Mouse (Mus musculus): Measurements from ENCODE around the gene Anks6. TPM values are rescaled to one million over a fixed set of nuclear protein-coding genes. Genes with fewer than 3 reads are reported as not detected.

The Anks6 gene
- total and polyA plus RNA-seq, 2 experiments from 2014 or later: 3.0 to 11.1 TPM

DNA sequence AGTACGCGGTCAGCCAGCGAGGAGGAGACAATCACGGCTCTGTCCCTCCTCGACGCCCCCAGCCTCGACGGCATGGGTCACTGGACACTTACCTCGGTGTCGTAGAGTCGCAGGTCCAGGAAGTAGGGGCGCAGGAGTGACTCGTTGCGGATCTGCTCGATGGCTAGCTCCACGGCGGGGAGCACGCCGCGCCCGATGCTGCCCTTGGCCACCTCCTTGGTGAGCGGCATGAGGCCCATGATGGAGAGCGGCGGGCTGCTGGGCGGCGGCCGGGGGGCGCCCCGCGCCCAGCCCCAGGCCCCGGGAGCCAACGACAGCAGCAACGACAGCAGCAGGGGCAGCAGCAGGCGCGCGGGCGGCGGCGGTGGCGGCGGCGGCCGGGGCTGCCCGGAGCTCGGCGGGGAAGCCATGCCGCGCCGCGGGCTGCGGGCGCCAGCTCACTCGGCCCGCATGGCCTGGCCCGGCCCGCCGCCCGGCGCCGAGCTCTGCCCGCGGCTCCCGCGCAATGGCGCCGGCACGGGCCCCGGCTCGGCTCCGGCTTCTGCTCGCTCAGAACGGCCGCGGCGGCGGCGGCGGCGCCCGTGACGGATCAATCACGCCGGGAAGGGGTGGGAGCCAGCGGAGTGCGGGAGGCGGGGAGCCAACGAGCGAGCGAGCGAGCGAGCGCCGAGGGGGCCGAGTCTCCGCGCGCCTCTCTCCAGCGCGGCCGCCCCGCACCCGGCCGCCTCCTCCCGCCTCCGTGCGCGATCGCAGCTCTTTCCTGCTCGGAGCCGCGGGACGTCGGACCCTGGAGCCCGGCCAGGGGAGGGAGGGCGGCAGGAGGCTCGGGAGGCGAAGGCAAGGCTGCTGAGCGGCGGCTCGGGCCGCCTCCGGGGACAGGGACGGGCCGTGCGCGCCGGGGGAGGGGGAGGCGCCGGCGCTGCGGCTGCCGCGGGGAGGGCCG is 65.9 kb downstream of the Anks6 start, which contains the start of gene Gabbr2:
Gene Gabbr2 (minus strand): TSS at position 858 of the 943 bp plus-strand sequence.
- peak; percentile 82 for DNase-seq (ENCODE audit: low spot score)
- Histone ChIP-seq H3K4me1 (ENCODE audit: insufficient read depth, low read length) (peaks cover 17% of the 10 kb centered on the region; the same call in 1 of the 2 replicates), H3K36me3 (ENCODE audit: insufficient read depth, low read length) (no peaks in the 10 kb centered on the region), H3K9me3 (ENCODE audit: low read length) (no peaks in the 10 kb centered on the region), H3K9ac (replicated peaks; ENCODE audit: low read length) (peak within 1 kb of the TSS; percentile 80), H3K27ac (peak within 1 kb of the TSS; percentile 88), H3K27me3 (ENCODE audit: insufficient read depth, low read length) (no peaks in the 10 kb centered on the region; the same call in 1 of the 2 replicates), H3K4me3 (ENCODE audit: low read length) (peak within 1 kb of the TSS; percentile 68), H3K4me2 (ENCODE audit: low read depth, low read length) (peak within 1 kb of the TSS; percentile 78)
- ATAC-seq: peak; percentile 79
- TF ChIP-seq CTCF (IDR thresholded peaks at IDR 0.05; ENCODE audit: low read depth): no peak
- WGBS: 7% methylated on average over 86 of the region's 134 CpGs

DNA sequence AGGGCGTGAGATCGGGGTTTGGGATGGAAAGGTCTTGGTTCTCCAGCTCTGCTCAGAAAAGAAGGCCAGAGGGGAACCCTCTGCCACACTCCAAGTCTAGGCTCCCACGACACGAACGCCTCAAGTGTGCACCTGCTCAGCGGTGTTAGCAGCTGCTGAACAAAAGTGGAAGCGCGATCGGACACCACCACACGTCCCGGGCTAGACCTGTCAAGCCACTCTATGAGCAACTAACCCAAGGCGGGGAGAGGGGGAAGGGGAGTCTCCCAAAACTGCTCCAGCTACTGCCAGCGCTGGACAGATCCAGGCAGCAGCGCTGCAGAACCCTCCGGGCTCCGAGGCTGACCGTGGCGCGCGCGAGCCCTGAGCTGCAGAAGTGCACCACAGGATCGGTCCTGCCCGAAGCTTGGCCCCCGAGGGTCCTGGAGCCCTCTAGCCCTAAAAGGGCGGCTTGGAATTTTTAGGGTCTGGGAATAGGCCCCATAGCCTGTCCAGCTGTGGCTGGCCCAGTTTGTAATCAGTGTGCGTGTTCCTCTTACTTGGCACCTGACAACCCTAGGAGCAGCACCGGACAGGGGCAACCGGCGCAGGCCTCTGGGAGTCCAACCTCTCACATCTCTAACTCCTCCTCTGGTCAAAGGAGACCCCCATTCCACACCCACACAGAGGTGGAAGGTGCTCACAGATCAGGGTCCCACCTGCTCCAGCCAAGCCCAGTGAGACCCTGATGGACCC is 66.8 kb downstream of the Anks6 start:
- H3K4me2 ChIP-seq (ENCODE audit: low read depth, low read length): peak overlapping the region; percentile 78

DNA sequence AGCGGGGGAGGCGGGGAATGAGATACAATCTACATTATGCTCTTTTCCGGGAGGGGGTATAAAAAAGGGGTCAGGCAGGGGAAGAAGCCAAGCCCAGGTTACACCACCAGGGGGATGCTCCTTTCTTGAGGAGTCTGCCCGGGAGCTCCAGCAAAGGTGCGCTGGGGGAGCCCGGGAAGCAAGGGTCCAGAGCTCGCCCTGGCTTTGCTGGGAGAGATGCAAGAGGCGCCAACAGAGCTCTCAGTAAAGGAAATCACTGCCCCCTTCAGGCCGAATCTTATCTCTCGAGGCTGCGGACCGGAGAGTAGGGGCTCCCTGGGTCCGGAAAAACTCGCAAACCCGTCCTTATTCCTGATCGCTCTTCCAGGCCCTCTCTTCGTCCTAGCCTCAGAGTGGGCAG is 67.4 kb downstream of the Anks6 start:
- peak overlapping the region; percentile 78 for H3K4me2 ChIP-seq (ENCODE audit: low read depth, low read length)
- H3K27me3 ChIP-seq (ENCODE audit: insufficient read depth, low read length): no peaks in the 10 kb centered on the region; the same call in 1 of the 2 replicates
- peak; percentile 75 for TF ChIP-seq CTCF (IDR thresholded peaks at IDR 0.05; ENCODE audit: low read depth)
- ATAC-seq (peak; percentile 42), DNase-seq (ENCODE audit: low spot score) (peak; percentile 94)
- H3K4me3 ChIP-seq (ENCODE audit: low read length): peak overlapping the region; percentile 68
- H3K4me1 ChIP-seq (ENCODE audit: insufficient read depth, low read length): peaks cover 17% of the 10 kb centered on the region; the same call in 1 of the 2 replicates
- no peaks in the 10 kb centered on the region for H3K36me3 ChIP-seq (ENCODE audit: insufficient read depth, low read length)
- peak overlapping the region; percentile 80 for H3K9ac ChIP-seq (replicated peaks; ENCODE audit: low read length)
- under 1% methylated on average over 17 of the region's 17 CpGs for WGBS
- H3K27ac ChIP-seq: peak overlapping the region; percentile 88
- no peaks in the 10 kb centered on the region for H3K9me3 ChIP-seq (ENCODE audit: low read length)

More for the DNA sequence above, 66.8 kb downstream of the Anks6 start:
- Histone ChIP-seq H3K9me3 (ENCODE audit: low read length) (no peaks in the 10 kb centered on the region), H3K9ac (replicated peaks; ENCODE audit: low read length) (peak overlapping the region; percentile 80), H3K4me3 (ENCODE audit: low read length) (peak overlapping the region; percentile 68), H3K27me3 (ENCODE audit: insufficient read depth, low read length) (no peaks in the 10 kb centered on the region; the same call in 1 of the 2 replicates), H3K4me1 (ENCODE audit: insufficient read depth, low read length) (peaks cover 17% of the 10 kb centered on the region; the same call in 1 of the 2 replicates), H3K27ac (peak overlapping the region; percentile 88), H3K36me3 (ENCODE audit: insufficient read depth, low read length) (no peaks in the 10 kb centered on the region)
- ATAC-seq (peak; percentile 48), DNase-seq (ENCODE audit: low spot score) (peak; percentile 48)
- no peak for TF ChIP-seq CTCF (IDR thresholded peaks at IDR 0.05; ENCODE audit: low read depth)
- WGBS: 2% methylated on average over 29 of the region's 29 CpGs

DNA sequence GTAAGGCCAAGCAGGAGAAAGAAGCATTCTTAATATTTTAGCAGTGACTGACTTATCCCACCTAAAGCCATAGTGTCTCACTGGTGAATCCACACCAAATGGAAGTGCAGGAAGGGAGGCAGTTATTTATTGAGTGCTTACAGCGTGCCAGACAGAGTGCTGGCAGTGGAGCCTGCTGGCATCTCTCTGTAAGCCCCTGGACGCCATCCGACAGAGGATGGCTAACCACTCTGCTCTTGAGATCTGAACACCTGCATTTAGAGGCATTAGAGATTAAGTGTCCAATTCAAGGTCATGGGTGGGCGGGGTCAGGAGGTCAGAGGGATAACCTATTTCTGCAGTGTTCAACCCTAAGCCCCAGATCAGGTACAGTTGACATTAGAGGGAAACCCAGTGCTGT is 68.4 kb downstream of the Anks6 start:
- 50% methylated on average over 4 of the region's 4 CpGs for WGBS
- ATAC-seq: no peak
- Histone ChIP-seq H3K9ac (replicated peaks; ENCODE audit: low read length) (peak overlapping the region; percentile 80; the same call in 1 of the 2 replicates), H3K36me3 (ENCODE audit: insufficient read depth, low read length) (no peaks in the 10 kb centered on the region), H3K27ac (0 out of 2 replicates have a peak overlapping the region, but pooled peaks have one; percentile 15), H3K27me3 (ENCODE audit: insufficient read depth, low read length) (no peaks in the 10 kb centered on the region; the same call in 1 of the 2 replicates), H3K4me1 (ENCODE audit: insufficient read depth, low read length) (peaks cover 17% of the 10 kb centered on the region; the same call in 1 of the 2 replicates), H3K4me2 (ENCODE audit: low read depth, low read length) (peak overlapping the region; percentile 78), H3K4me3 (ENCODE audit: low read length) (peak overlapping the region; percentile 68), H3K9me3 (ENCODE audit: low read length) (no peaks in the 10 kb centered on the region)
- no peak for DNase-seq (ENCODE audit: low spot score)
- TF ChIP-seq CTCF (IDR thresholded peaks at IDR 0.05; ENCODE audit: low read depth): no peak

DNA sequence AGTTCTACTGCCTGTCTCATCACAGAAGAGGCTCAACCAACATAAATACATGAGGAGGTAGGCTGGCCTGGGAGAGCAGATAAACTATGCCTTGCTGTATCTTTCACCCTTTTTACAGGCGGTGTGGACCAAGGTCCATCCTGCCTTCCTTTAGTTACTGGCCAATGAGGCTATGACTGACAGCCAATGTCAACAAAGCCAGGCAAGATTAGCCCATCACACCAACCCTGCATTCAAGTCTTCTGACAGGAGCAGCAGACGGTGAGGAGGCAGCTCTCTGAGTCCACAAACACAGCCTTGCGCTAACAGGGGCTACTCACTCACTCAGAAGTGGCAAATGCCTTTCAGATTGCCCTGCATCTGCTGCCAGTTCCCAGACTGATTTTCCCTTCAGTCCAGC is 69.0 kb downstream of the Anks6 start:
- H3K27me3 ChIP-seq (ENCODE audit: insufficient read depth, low read length): no peaks in the 10 kb centered on the region; the same call in 1 of the 2 replicates
- no peak overlapping the region for H3K9ac ChIP-seq (replicated peaks; ENCODE audit: low read length)
- DNase-seq (ENCODE audit: low spot score) (no peak), ATAC-seq (no peak)
- TF ChIP-seq CTCF (IDR thresholded peaks at IDR 0.05; ENCODE audit: low read depth): no peak
- 57% methylated on average over 3 of the region's 3 CpGs for WGBS
- no peaks in the 10 kb centered on the region for H3K36me3 ChIP-seq (ENCODE audit: insufficient read depth, low read length)
- H3K27ac ChIP-seq: no peak overlapping the region
- H3K4me2 ChIP-seq (ENCODE audit: low read depth, low read length): peak overlapping the region; percentile 78; the same call in 1 of the 2 replicates
- no peaks in the 10 kb centered on the region for H3K9me3 ChIP-seq (ENCODE audit: low read length)
- peaks cover 17% of the 10 kb centered on the region; the same call in 1 of the 2 replicates for H3K4me1 ChIP-seq (ENCODE audit: insufficient read depth, low read length)
- no peak overlapping the region for H3K4me3 ChIP-seq (ENCODE audit: low read length)

DNA sequence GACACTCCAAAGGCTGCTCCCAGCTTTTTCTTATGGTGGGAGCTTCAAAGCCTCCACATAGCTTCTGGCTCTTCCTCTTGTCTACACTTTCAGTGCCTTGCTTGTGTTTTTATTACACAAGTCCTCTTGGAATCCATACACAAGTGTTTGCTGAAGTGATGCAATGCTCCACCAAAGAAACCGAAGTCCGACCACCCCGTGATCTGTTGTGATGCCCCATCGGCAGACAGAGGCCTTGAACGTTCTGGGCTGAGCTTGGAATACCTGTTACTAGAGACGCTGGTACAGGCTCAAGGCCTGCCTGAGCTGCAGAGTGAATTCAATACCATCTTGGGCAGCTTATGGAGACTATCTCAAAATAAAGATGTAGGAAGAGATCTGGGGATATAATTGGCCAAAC is 69.4 kb downstream of the Anks6 start:
- 90% methylated on average over 6 of the region's 6 CpGs for WGBS
- TF ChIP-seq CTCF (IDR thresholded peaks at IDR 0.05; ENCODE audit: low read depth): no peak
- Histone ChIP-seq H3K36me3 (ENCODE audit: insufficient read depth, low read length) (no peaks in the 10 kb centered on the region), H3K4me3 (ENCODE audit: low read length) (no peak overlapping the region), H3K27ac (no peak overlapping the region), H3K4me1 (ENCODE audit: insufficient read depth, low read length) (peaks cover 17% of the 10 kb centered on the region; the same call in 1 of the 2 replicates), H3K9me3 (ENCODE audit: low read length) (no peaks in the 10 kb centered on the region), H3K27me3 (ENCODE audit: insufficient read depth, low read length) (no peaks in the 10 kb centered on the region; the same call in 1 of the 2 replicates), H3K9ac (replicated peaks; ENCODE audit: low read length) (no peak overlapping the region), H3K4me2 (ENCODE audit: low read depth, low read length) (no peak overlapping the region)
- ATAC-seq (no peak), DNase-seq (ENCODE audit: low spot score) (no peak)
